Mouse (Mus musculus) ovary, postnatal 10 days (tissue): ENCODE measurements around the gene Gm4969.
"Not testable (repeated sequence)": the region's sequence is repeated elsewhere in the genome, so short reads cannot be mapped to it uniquely, and the experiment has no call there.

Source experiments
- DNase-seq: peaks from one replicate; pipeline ENCODE4 v3.0.0; 2022; ENCODE audit warnings: low spot score

The Gm4969 gene

DNA sequence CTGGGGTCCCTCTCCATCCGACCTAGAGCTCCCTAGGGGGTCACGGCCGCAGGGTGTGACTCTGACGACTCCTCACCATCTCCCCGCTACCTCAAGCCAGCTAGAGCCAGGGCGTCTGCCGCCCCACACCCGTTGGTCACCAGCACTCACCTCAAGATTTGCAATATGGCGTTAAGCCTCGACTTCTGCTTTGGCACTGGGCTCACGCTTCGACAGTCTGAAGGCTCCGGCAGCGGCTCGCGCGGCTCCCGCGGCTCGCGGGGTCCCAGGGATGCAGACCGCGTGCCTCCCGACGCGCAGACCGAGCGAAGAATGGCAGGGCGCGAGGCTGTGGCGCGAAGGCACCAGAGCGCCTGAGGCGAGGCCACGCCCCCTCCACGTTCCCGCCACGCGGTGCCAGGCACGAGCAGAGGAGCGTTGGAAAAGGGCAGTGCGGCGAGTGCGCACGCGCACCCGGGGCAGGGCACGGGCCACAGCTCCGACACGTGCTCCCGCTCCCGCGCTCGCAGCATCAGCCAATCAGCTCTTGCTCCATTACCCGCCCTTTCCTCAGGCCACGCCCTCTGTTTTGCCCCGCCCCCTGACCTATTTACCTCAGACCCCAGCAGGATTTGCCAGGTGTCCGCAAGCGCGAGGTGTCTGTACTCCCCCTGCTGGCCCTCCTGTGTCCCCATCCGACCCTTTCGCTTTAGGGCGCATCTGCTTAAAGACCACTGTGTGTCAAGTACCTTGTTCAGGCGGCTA, at the start of gene Gm4969:
Gene Gm4969, minus strand, starts transcription at position 341 of the 744 bp plus-strand sequence.
- DNase-seq, result no peak

- no peak for DNase-seq
These were observed 48.8 kb upstream of the Gm4969 start for GRCm38 (mm10) chr7:19166990-19167389.

GRCm38 (mm10) chr7:19165656-19166423, 47.7 kb upstream of the Gm4969 start, which contains the start of gene Gipr:
Gene Gipr (minus strand): TSS chr7:19166127.
- no peak for DNase-seq

DNA sequence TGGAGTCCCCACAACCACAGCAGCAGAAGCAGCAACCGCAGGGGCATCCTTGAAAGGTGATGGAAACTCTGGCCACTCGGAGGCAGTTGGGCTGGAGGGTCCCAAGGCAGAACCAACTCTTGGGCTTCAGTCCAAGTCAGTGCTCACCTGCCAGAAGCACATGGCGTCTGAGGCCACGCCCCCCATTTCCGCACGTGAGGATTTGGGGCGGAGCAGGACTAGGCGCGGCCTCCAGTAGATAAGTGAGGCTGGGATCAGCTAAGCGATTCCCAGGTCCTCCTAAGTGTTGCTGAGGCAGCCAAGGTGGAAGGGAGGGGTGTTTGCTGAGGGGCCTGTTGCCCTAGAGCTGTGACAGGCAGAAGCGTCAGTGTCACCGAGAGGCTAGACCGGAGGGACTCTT, 46.8 kb upstream of the Gm4969 start:
- DNase-seq, result no peak

GRCm38 (mm10) chr7:19164189-19164588, 46.0 kb upstream of the Gm4969 start:
- no peak for DNase-seq

DNA sequence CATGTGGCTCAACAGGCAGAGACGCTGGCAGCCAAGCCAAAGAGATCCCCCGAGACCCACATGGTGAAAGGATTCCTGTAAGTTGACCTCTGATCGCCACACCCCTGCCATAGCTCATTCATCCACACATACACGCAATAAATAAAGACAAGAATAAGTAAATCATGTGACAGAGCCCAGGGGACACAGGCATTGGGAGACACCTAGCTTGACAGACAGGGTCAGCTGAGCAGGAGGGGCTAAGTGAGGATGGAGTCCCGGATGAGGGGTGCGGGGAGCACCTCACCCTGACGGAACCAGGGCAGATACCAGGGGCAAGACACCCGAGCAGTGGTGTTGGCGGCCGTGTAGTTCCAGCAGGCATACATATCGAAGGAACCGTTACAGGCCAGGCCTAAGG, 45.6 kb upstream of the Gm4969 start:
- no peak for DNase-seq

GRCm38 (mm10) chr7:19162928-19163327, 44.8 kb upstream of the Gm4969 start:
- DNase-seq, result no peak

DNA sequence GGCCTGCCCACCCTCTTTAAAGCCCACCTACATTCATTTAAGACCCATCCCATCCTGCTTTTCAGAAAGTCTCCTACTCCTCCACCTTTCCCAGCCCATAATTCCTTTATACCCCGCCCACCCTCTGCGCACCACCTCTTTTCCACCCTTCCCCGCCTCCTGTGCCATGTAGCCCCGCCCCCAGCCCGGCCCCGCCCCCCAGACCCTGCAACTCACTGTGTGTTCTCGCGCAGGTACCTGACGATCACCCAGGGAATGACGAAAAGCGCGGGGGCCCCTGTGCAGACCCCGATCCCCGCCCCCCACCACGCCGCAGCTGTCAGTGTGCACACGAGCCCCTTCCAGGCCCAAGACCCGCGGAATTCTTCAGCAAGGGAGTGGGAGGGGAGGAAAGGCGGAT, 41.9 kb upstream of the Gm4969 start:
- no peak for DNase-seq

DNA sequence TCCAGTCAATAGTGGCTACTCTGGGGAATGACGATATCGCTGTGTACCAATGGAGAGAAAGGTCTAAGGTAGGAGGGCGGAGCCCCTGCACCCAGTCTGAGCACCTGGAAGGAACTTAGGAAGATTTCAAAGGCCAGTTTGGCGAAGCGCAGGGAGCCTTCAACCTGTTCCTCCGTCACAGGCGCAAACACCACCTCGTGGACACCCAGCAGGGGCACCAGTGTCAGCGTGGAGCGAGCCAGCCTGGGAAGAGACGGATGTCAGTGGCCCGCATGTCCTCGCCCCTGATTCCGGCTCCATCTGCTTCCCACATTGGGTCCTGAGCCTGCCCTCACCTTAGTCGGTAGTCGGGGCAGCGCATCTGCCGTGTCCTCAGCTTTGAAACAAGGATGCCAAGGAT, 41.2 kb upstream of the Gm4969 start:
- no peak for DNase-seq

- DNase-seq, result no peak
These were observed 40.4 kb upstream of the Gm4969 start for GRCm38 (mm10) chr7:19158601-19159000.

DNA sequence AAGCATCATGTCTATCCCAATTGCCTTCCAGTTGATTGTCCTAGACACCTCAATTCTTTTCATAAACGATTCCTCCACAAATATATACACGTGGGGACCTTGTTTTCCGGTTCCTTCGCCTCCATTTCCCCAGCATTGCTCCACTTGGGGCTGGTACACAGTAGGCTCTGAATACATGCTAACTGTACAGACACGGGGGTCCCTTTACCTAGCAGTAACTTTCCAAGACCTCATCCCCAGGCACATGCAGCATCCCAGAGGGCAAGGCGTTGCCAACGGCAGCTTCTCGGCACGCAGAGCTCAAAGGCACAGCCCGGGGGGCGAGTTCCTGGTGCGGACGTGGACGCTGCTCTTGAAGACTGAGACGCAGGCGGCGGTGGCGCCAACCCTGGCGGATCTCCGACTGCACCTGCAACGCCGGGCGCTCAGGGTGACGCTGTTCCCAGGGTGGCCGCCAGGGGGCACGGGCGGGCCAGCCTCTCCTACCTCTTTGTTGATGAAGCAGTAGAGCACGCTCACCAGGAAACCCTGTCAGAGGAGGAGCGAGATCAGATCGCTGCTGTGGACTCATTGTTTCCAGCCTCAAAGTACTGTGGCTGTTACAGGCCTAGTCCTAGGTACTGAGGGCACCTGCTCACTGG, 39.1 kb upstream of the Gm4969 start:
- peak; percentile 88 for DNase-seq

GRCm38 (mm10) chr7:19155825-19156475, 37.8 kb upstream of the Gm4969 start:
- no peak for DNase-seq

DNA sequence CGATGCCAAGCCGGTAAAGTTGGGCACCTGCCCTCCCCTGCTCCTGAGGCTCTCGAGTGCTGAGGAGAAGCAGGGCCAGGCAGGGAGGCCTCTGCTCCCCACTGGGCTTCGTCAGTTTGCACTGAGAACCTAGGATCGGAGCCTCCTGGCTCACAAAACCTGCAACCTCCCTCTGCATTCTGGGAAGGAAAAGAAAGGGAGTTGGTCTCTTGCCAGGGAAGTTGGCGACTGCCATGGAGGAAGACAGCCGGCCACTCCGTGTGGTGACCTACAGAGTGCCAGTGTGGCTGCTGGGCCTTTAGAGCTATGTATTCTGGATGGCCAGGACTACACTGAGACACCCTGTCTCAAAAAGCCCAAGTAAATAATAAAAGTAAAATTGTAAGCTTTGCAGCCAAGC, 36.6 kb upstream of the Gm4969 start:
- no peak for DNase-seq

DNA sequence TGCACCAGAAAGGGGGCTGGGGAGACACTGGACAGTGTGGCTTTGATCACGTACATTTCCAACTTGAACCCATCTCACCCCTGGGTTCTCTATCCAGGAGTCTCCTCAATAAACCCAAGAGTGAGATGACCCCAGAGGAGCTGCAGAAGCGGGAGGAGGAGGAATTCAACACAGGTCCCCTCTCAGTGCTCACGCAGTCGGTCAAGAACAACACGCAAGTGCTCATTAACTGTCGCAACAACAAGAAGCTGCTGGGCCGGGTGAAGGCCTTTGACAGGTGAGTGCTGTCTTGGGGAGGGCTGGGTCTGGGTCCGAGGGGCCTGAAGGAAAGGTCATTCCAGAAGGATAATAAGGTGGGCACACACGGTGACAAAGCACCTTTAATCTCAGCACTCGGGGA, 33.0 kb upstream of the Gm4969 start:
- not testable (repeated sequence) for DNase-seq

DNA sequence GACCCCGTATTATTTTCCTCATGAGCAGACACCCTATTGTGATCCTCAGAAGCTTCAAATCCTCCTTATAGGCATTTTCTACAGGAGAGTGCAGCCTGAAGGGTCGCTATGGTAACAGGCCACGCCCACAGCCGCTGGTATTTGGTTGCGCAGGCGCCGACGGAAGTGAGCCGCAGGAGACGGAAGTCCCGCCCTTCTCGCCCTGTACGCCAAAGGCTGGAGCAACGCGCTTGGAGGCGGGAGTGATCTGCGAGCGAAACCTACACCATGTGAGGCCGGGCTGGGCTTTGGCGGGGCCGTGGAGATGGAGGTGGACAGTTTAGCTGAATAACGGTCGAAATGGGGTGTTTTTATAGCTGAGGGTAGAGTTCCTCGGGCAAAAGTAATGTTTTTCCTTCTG, 31.5 kb upstream of the Gm4969 start, which contains the start of gene Snrpd2:
Gene Snrpd2, plus strand, starts transcription at position 97 of the 400 bp plus-strand sequence.
- peak; percentile 90 for DNase-seq

GRCm38 (mm10) chr7:19148875-19149541, 30.8 kb upstream of the Gm4969 start, which contains the start of gene Qpctl:
Gene Qpctl (minus strand): TSS chr7:19149291.
- peak; percentile 79 for DNase-seq

GRCm38 (mm10) chr7:19148180-19148874, 30.2 kb upstream of the Gm4969 start:
- DNase-seq, result no peak

DNA sequence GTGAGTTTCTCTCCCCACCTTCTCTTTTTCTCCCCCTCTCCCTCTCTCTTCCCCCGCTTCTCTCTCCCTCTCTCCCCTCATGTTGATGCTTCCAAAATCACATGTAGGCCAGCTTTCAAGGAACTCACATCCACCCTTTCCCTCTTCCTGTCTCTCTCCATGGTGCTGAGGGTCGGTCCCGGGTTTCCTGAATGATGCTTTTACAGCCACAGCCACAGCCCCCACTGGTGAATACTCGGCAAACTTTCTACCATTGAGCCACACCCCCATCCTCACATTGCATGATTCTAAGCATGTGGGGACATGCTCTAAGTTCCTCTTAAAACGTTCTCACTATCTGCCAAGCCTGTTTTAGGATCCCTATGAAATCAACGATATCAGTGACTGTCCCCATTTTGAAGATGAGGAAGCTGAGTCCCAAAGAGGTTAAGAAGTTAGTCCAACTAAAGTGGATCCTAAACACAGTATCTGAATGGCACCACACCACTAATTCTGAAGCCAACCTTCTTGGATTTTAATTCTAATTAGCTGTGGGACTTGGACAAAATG, 29.4 kb upstream of the Gm4969 start:
- DNase-seq, result no peak

DNA sequence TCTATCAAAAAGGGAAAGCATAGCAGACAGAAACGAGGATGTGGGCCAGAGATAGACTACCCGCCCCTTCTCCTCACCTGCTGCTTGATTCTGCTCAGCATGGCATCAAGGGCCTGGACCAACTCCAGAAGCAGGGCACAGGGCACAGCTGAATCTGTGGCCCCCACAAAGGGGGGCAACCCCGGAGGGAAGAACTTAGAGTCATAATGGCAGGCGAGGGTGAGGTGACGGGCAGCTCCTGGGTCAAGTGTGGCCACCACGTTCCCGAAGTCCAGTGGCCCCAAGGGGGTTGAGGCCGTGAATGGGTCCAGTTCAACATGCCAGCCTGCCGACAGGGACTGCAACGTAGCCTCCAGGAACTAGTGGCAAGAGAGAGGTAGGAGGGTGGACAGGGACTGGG, 28.6 kb upstream of the Gm4969 start:
- no peak for DNase-seq

DNA sequence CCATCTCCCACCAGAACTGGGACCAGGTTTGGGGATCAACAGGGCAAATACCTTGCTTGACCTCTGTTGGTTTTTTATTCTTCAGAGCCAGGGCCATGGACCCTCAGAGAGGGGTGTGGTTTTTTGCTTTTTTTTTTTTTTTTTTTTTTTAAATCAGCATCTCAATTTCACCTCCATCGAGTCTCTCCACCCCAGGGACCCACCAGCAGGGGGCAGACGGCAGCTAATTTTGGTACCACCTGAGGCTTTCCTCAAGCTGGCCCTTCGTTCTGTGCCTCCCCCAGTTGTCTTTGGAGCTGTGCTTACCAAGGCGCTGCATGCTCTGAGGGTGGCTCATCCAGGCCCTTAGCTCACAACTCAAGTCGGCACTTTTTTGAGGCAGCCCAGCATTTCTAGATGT, 19.2 kb upstream of the Gm4969 start:
- DNase-seq, result no peak
